Mouse (Mus musculus) lung, postnatal 0 days (tissue): ENCODE results near the gene Prkaca.

Experiments used
- CTCF ChIP-seq: IDR thresholded peaks from 2 replicates; pipeline ENCODE4 v1.5.1; 2016; ENCODE audit warnings: antibody characterized with exemption, mild to moderate bottlenecking
- EP300 ChIP-seq: IDR thresholded peaks from 2 replicates; pipeline ENCODE4 v1.6.1; 2016; ENCODE audit warnings: antibody characterized with exemption, mild to moderate bottlenecking, control low read depth

DNA sequence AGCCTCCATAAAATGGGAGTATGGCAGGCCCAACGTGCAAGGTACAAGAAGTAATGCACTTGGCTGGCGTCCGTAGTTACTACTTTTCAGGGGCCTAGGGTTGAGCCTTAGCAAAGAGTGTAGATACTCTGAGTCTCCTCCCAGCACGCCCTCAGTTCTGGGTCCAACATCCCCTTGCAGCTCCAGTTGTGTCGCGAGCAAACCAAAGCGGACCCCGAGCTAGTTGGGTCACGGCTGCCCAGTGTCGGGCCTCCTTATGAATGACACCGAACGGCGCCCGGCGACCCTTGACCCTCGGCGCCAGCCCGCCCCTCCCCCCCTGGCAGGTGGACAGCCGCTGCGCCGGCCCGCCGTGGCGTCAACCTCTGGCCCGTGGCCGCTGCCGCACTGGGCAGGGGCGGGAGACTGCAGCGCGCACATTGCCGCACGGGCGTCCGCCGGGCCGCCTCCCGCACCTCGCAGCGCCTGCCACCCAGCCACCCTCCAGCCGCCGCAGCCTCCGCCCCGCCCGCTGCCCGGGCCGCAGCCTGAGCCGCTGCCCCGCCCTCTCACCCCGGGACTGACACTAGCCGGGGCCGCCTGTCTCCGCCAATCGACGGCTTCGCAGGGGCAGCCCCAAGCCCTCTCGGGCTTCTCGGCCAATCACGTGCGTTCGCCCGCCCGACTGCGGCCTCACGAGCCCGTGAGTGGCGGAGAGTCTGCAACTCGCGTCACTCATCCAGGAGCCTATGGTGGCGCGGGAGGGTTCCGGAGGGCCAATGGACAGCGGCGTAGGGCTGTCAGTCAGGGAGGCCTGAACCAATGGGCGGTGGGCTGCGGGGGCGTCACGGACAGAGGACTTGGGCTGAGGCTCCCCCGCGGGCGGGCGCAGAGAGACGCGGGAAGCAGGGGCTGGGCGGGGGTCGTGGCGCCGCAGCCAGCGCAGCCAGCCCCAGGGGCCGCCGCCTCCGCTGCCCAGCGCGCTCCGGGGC, at the start of gene Prkaca:
- TF ChIP-seq CTCF (no peak), EP300 (no peak)
